23 mouse cellular contexts compared by ENCODE assay signal in the genomic region with DNA sequence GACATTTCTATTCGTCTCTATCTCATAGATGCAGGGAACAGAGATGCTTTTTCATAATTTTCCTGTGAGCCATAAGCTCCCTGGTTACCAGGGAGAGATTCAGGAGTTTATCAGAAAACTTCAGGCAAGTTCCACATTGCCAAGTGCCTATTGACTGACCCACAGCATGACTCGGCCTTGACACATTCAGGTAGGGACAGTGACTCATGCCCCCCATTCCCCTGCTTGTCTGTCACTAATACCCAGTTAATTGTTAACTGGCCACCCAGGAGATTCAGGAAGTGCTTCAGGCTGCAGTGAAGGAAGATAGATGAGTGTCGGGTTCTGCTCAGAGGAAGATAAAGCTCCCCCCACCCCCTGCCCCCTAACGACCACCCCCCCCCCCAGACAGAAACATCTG.
A peak's percentile ranks its signal among the peaks of the same experiment; 100 is the strongest.
DNase-seq lines count a peak whose midpoint lies in the region; ATAC-seq lines count a peak whose summit lies in the region.
"Had no signal": no experiment of that assay in that cellular context is flagged by ENCODE, and none has a peak within 500 bp of the region (broad histone marks: within the 10 kb centered on the region; RNA-seq: fewer than 3 reads in every experiment).

No protein-coding gene starts in this region.

- H3K4me3 ChIP-seq in liver, embryonic 15.5 days (replicated peaks), result no peak overlapping the region
- H3K4me3 ChIP-seq: hindbrain, embryonic 15.5 days; left cerebral cortex, adult 2 months; limb, embryonic 12.5 days; megakaryocyte, embryonic 14.5 days; neural tube, embryonic 15.5 days; stomach, embryonic 15.5 days had no signal

- WGBS in liver, embryonic 15.5 days (ENCODE audit: insufficient replicate concordance), result 13% methylated on average over 4 of the region's 4 CpGs

- H3K27ac ChIP-seq in liver, embryonic 15.5 days (replicated peaks), result no peak overlapping the region
- H3K27ac ChIP-seq: hindbrain, embryonic 15.5 days; left cerebral cortex, adult 2 months; limb, embryonic 12.5 days; neural tube, embryonic 15.5 days; stomach, embryonic 15.5 days had no signal

- H3K9me3 ChIP-seq in liver, embryonic 15.5 days (replicated peaks), result no peaks in the 10 kb centered on the region
- H3K9me3 ChIP-seq: hindbrain, embryonic 15.5 days; limb, embryonic 12.5 days; megakaryocyte, embryonic 14.5 days; neural tube, embryonic 15.5 days; stomach, embryonic 15.5 days had no signal

- no peaks in the 10 kb centered on the region for H3K27me3 ChIP-seq in liver, embryonic 15.5 days
- H3K27me3 ChIP-seq: CH12.LX; hindbrain, embryonic 15.5 days; limb, embryonic 12.5 days; megakaryocyte, embryonic 14.5 days; neural tube, embryonic 15.5 days; stomach, embryonic 15.5 days had no signal

- H3K4me2 ChIP-seq in liver, embryonic 15.5 days, result no peak overlapping the region
- H3K4me2 ChIP-seq: hindbrain, embryonic 15.5 days; limb, embryonic 12.5 days; neural tube, embryonic 15.5 days had no signal

- 0 out of 2 replicates have a peak, but pooled peaks have one; percentile 29 for ATAC-seq in liver, embryonic 15.5 days (ENCODE audit: insufficient read depth)
- ATAC-seq in CD4-positive, CD25-positive, alpha-beta regulatory T cell, adult 4 months, result no peak
- ATAC-seq: forebrain, embryonic 16.5 days had no signal

- no peaks in the 10 kb centered on the region for H3K36me3 ChIP-seq in liver, embryonic 15.5 days (replicated peaks)
- H3K36me3 ChIP-seq: hindbrain, embryonic 15.5 days; neural tube, embryonic 15.5 days; stomach, embryonic 15.5 days had no signal

- DNase-seq in adrenal gland, adult 2 months, result peak; percentile 36
- no peak for DNase-seq in adrenal gland, postnatal 4 days (ENCODE audit: low spot score in 2 of 2)
- DNase-seq in urinary bladder, postnatal 14 days (ENCODE audit: low spot score), result peak; percentile 43
- DNase-seq in urinary bladder, postnatal 10 days (ENCODE audit: low spot score), result no peak
- no peak for DNase-seq in spleen, adult 12 weeks (ENCODE audit: low spot score)
- no peak for DNase-seq in thymus, postnatal 25 days
- DNase-seq: adrenal gland, postnatal 10 days; cerebellum, adult 11-12 months; cerebellum, postnatal 14 days; heart, postnatal 36 days; kidney, adult 8-10 months; layer of hippocampus, adult 9-11 months; lung, adult 2 months had no signal

- peaks cover 23% of the 10 kb centered on the region; the same call in 1 of the 2 replicates for H3K4me1 ChIP-seq in liver, embryonic 15.5 days (replicated peaks)
- H3K4me1 ChIP-seq: hindbrain, embryonic 15.5 days had no signal

- H3K9ac ChIP-seq in liver, embryonic 15.5 days, result no peak overlapping the region
- H3K9ac ChIP-seq: hindbrain, embryonic 15.5 days; limb, embryonic 12.5 days; neural tube, embryonic 15.5 days; stomach, embryonic 15.5 days had no signal

Comparison
In these comparisons a context has a peak if more than half of its experiments do, and no peak if none do; other contexts are left out.
1. DNase-seq: peak in adrenal gland, adult 2 months (single experiment) and urinary bladder, postnatal 14 days (single experiment); none in adrenal gland, postnatal 4 days (0 of 2), urinary bladder, postnatal 10 days (single experiment), spleen, adult 12 weeks (single experiment) and thymus, postnatal 25 days (single experiment).